Mouse (Mus musculus): ENCODE measurements around the gene Kctd8.

DNA sequence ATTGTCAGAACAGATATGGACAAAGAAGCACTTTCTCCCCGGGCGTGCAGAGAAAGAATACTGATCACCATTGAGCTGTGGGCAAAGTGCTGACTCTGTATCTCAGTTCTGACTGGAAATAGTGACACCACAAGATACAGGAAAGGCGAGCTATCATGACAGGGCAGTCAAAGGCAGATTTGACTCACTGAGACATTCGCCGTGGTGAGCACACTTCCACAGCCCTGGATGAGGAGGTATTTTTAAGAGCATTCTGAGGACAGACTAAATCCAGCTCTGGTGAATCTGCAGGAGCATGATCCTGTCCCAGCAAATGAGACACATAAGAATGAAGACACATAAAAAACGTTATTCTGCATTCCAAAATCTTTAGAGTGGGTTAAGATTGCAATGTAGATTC is 49.1 kb downstream of the Kctd8 start:
- TF ChIP-seq CTCF (IDR thresholded peaks at IDR 0.05; ENCODE audit: low read depth): no peak
- no peak for TF ChIP-seq EP300 (optimal IDR thresholded peaks at IDR 0.05)

Data from stomach, postnatal 0 days (tissue).